Mouse (Mus musculus) urinary bladder, postnatal 14 days (tissue): ENCODE measurements around the gene Naaa.

Experiments used
- DNase-seq: peaks from one replicate; pipeline ENCODE4 v3.0.0; 2021; ENCODE audit warnings: low spot score

The Naaa gene

GRCm38 (mm10) chr5:92277437-92278394 lies at the start of gene Naaa:
Gene Naaa (minus strand): TSS chr5:92278170.
- peak; percentile 89 for DNase-seq

GRCm38 (mm10) chr5:92327367-92327766 lies 49.4 kb upstream of the Naaa start:
- no peak for DNase-seq

DNA sequence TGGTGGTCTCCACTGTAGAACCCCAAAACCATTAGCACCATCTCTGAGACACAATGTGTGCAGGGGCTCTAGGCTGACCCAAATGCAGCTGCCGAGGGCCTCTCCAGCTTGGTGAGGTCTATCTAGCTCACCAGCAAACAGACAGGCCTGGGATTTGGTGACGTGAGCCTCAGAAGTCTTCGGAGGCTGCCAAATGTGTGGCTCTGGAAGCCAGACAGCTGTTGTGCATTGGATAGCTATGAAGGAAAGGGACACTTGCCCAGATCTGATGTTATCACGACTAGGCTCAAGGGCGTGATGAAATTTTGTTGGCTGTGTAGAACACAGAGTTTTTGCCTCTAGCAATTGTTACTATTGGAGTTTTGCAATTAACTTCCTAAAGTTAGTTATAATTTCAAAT lies 45.3 kb upstream of the Naaa start:
- peak; percentile 56 for DNase-seq

DNA sequence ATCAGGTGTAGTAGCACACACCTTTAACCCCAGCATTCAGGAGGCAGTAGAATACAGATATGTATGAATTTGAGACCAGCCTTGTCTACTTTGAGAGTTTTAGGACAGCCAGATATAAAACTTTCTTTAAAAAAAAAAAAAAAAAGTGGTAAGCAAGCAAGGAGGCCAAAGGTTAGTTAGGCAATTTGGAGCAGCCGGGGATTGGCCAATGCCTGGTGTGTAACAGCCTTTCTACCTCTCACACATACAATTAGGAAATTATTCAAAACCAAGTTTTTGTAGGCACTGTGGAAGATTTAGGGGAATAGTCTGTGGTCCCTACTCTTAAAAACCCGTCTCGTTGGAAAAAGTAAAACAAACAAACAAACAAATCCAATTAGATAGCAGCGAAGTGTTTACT lies 44.6 kb upstream of the Naaa start:
- DNase-seq: no peak

DNA sequence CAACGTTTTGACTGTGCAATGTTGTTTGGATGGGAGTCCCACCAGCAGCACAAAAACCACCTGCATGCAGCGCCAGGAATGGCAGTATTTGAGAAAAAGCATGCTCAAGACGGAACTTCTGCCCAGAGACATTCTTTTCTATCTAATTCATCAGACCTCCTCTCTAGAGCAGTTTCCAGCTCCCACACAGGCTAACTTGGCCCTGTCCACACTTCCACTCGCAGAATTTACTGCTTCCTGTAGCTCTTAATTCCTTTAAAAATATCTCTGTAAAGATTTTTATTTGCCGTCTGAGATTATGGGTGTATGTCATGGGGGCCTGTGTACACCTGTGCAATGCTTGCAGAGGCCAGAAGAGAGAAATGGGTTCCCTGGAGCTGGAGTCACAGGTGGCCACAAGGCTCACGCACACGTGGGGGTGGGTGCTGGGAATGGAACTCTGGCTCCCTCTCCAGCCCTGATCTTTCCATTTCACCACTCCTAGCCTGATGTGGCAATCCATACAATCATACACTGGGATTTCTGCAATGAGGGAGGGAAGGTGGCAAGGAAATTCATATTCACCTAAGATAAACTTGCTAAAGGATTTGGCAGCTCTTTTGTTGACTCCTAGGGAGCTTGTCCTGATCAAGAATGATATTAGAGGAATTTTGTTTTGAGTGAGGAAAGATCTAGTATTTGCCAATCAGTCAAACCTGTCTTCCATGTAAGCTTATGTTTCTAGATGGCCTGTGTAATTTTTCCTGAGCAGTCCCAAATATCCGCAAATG lies 43.8 kb upstream of the Naaa start:
- no peak for DNase-seq

DNA sequence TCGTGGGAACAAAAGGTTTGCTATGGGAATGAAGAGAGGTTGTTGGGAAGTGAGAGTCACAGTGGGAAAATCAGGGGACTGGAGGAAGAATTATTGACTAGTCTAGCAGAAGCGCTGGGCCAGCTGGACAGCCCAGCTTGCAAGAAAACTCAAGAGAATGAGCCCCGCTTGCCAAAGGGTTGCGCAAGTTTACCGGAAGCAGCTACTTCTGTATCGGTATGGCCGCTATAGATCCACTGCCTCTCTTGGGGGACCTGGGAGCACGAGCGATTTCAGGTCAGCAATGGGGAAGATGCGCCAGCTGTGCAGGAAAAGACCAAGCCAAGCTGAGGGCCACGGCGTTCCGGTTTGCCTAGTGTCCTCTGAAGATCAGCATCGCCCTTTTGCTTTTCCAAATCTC lies 40.6 kb upstream of the Naaa start:
- DNase-seq: no peak

DNA sequence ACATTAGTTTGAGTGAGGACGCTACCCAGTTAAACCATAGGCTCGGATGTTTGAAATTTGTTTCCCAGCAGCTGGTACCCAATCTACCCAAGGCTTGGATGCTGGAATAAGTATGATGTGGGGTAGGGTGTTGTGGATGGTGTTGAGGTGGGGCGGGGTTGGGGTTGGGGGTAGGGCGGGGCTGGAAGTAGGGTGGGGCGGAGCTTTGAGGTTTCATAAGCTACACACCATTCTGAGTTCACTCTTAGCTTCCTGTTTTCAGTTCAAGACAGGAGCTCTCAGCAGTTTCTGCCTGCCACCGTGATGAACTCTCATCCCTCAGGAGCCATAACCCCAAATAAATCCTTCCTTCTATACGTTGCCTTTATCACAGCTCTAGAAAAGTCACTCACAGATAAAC lies 40.1 kb upstream of the Naaa start:
- no peak for DNase-seq

- DNase-seq: no peak
These were observed 35.8 kb upstream of the Naaa start for GRCm38 (mm10) chr5:92313776-92314175.

- peak; percentile 91 for DNase-seq
These were observed 34.2 kb upstream of the Naaa start for GRCm38 (mm10) chr5:92312046-92312715.

- DNase-seq: peak; percentile 93
These were observed 31.9 kb upstream of the Naaa start, which contains the start of gene Sdad1 for GRCm38 (mm10) chr5:92309681-92310511. Gene Sdad1 (minus strand): TSS chr5:92310479.

GRCm38 (mm10) chr5:92304291-92304690 lies 26.3 kb upstream of the Naaa start:
- no peak for DNase-seq

DNA sequence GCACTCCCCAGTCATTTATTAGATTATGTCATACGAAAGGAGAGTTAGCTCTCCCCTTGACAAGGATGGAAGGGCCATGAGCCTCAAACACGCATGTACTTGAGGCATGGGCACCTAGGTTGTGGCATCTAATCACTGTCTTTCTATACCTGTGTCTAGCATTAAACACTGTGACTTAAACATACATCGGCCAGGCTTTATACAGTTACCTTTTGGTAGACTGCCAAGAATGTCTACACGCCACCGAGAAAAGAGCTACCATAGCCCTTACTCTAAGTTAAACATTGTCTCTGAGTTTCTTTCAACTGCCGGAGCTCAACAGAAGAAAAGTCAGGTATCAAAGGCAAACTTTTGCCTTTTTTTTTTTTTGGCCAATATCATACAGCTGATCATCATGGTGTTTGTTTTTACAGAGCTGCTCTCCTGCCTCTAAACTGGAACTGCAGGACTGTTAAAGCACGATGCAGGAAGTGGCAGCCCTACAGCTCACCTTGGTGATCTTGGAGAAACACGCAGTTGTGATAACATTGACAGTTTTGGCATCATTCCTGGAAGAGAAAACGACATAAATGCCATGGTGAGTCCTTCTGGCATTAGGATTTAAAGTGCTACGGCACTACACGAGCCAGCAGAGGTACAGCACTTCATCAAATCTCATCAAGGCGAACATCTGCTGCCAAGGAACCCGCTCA lies 24.3 kb upstream of the Naaa start:
- peak; percentile 22 for DNase-seq

DNA sequence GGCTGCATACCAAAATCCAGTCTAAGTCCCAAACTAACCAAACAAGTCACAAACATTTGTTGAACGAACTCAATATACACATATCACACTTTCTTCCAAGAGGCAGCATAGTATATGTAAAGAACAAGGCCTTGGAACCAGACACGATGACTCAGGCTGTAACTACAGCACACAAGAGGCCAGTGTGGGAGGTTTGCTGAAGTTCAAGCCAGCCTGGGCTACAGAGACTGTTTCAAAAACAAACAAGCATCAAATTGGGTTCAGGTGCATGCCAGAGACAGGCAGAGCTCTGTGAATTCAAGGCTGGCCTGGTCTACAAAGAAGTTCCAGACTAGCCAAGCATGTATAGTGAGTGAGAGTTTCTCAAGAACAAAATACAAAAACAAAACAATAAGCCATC lies 16.6 kb upstream of the Naaa start:
- no peak for DNase-seq

DNA sequence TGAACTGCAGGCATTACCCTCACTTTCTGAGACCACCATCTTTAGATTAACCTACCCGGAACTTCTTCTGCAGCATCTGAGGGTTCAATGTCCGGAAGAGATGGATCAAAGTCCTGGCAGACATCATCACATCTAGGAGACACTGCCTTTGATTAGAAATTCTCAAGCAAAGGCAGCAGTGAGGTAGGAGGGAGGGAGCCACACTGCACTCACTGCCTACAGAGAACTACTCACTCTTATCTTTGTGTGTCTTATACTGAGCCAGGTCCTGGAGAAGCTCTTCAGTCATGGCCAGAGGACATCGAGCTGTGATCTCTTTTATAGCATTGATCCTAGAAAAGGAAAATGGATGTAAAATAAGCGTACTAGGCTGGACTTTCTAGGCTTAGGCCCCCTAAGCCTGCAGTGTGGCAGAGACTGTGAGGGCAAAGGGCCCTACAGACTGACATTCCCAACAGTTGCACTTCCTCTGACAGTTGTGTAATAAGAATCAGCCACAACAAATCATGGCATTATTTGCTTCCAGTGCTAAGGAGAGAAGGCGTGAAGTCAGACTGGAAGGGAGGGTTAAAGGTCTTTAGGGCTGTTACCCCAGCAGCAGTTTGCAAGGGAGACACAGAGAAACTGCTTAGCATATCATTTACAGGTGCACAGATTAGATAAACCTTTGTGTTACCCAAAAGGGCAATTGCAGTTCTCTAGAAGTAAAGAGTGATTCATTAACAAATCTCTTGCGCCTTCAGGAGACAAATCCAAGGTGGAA lies 13.9 kb upstream of the Naaa start:
- DNase-seq: no peak

DNA sequence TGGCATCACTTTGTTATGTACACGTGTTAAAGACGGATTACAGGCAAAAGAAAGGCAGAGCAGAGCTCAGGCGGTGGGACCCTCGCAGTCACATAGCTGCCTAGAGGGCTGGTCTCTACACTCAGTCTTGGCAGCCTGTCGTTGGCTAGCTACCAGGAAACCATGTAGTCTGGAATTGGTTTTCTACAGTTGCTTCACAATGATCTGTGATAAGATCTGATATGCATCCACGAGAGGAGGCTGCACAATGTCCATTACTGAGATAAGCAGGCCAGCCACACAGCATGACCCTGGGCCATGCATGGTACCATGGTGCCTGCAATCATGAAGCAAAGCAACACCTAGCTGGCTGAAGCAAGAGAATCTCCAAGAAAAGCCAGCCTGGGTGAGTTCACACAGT lies 9.9 kb upstream of the Naaa start:
- DNase-seq: no peak

- no peak for DNase-seq
These were observed 5.1 kb upstream of the Naaa start for GRCm38 (mm10) chr5:92283107-92283506.

DNA sequence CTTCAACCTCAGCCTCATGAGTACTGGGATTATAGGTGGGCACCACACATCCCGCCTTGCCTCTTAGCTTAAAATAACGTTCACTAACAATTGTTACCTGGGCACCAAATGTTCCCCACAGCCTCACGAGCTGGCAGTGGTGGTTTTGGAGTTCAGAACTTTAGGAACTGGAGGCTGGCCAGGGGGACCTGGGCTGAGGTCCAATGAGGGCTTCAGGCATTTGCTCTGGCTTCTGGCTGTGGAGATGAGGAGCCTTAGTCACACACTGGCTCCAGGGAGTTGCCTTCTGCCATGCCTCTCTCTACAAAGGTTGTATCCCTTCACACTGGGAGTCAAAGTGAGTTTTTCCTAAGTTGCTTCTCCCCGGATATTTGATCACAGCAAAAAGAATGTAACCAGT lies 4.6 kb upstream of the Naaa start:
- DNase-seq: peak; percentile 25

GRCm38 (mm10) chr5:92278942-92279537 lies 1.1 kb upstream of the Naaa start:
- DNase-seq: no peak

DNA sequence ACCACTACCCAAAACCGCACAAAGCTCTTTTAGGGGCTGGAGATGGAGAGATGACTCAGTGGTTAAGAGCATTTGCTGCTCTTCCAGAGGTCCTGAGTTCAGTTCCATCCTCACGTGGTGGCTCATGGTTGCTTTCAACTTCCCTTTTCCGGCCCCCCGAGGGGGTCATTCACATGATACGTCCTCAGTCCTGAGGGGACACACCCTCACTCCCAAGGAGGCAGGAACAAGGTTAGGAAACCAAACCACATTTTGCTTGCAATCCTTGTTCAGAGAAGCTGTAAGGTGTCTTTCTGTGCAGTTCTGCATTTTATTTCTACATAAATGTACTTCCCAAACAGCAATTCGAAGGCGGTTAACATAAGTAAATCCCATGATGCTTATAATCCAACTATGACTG lies 7.5 kb downstream of the Naaa start:
- no peak for DNase-seq
